Mouse (Mus musculus) bone marrow, adult 2 months (tissue): ENCODE measurements around the gene Tmem198. TPM values are rescaled to one million over a fixed set of nuclear protein-coding genes. Genes with fewer than 3 reads are reported as not detected.
A peak's percentile ranks its signal among the peaks of the same experiment; 100 is the strongest.

Experiments used
- H3K27ac ChIP-seq: fragments of 200-500 bp; 2 replicates; pipeline ENCODE4 v1.5.1; 2012; ENCODE audit warnings: low read depth, mild to moderate bottlenecking, control low read depth, inconsistent platforms, low read length; ENCODE audit not compliant: control insufficient read depth, poor library complexity, insufficient read depth
- H3K4me1 ChIP-seq: fragments of 200-500 bp; 2 replicates; pipeline ENCODE4 v1.6.1; 2011; ENCODE audit warnings: low read length; ENCODE audit not compliant: control insufficient read depth, insufficient read depth
- H3K4me3 ChIP-seq: fragments of 200-500 bp; replicated peaks from 2 replicates; pipeline ENCODE3; 2011; ENCODE audit warnings: mild to moderate bottlenecking, low read depth, low read length, control low read depth; ENCODE audit not compliant: control insufficient read depth
- CTCF ChIP-seq: fragments of 200-500 bp; IDR thresholded peaks from 2 replicates; pipeline ENCODE4 v1.5.1; 2011; ENCODE audit warnings: low read length, control low read depth; ENCODE audit not compliant: control insufficient read depth, insufficient read depth
- POLR2A ChIP-seq: fragments of 200-500 bp; IDR thresholded peaks from 2 replicates; pipeline ENCODE4 v1.6.1; 2011; ENCODE audit warnings: low read depth, mild to moderate bottlenecking, control low read depth, low read length, borderline replicate concordance; ENCODE audit not compliant: control insufficient read depth
- WGBS: fragments of 180-500 bp; shearing (Covaris S2); methylation state at CpG from one replicate; pipeline ENCODE4 v1.1.7; 2018; 5-methylcytosine and 5-hydroxymethylcytosine counted together
- polyA plus RNA-seq: library from polyadenylated mRNA; stranded (reverse); fragments of >200 nt; gene quantifications from 2 replicates; pipeline ENCODE4 v1.2.4, GENCODE M21; 2011; ENCODE audit warnings: low replicate concordance; ENCODE audit not compliant: missing spikeins, insufficient read depth, insufficient read length

The Tmem198 gene
- not detected in 2 replicates for polyA plus RNA-seq

- Histone ChIP-seq H3K4me3 (peak within 1 kb of the TSS; percentile 70), H3K4me1 (no peaks in the 10 kb centered on the region; the same call in 1 of the 2 replicates), H3K27ac (peak within 1 kb of the TSS; percentile 26; the same call in 1 of the 2 replicates)
- WGBS, result under 1% methylated on average over 72 of the region's 76 CpGs
- TF ChIP-seq CTCF, result no peak
- peak; percentile 12; the same call in 1 of the 2 replicates for TF ChIP-seq POLR2A
Observed at GRCm38 (mm10) chr1:75478916-75479634, at the start of gene Tmem198, which contains the start of gene Chpf. TSS of gene Tmem198 (plus strand) at chr1:75479532. TSS of gene Chpf (minus strand) at chr1:75479307.

DNA sequence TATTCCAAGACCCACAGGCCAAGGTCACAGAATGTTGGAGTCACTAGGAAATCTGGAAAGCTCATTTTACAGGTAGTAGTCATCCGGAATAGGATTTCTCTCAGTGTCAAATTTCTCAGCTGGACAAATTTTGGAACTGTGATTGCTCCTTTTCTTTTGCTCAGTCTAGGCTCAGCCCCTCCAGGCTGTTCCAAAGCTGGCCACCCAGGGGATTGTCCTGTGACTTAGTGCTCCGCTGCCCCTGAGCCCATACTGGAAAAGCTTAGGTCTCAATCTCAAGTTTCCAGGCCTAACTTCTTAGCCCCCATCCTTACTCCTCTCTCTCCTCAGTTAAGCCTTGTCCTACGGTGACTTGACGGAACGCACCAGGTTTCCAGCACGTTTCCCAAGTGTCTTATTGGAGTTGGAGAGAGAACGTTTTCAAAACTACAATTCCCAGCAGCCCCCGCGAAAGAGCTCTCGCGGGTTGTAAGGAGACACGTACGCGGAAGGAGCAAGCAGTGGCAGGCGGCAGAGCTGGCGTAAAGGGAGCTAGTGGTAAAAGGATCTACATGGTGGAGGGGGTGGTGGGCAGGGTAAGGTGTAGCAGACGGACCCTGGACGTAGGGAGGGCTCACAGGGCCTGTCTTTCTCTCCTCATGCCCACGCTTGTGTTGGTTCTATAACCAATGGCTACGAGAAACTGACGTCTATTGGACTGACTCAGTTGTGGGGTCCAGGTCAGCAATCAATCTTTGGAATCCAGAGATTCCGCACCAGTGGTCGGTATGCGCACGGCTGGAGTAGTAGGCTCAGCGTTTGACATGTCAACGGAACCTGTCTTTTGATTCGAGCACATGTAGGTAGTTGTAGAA is 43.6 kb upstream of the Tmem198 start, which contains the start of gene Gmppa:
TSS of gene Gmppa (plus strand) at position 456 of the 854 bp plus-strand sequence.
- no peak for TF ChIP-seq CTCF
- peak; percentile 82; the same call in 1 of the 2 replicates for TF ChIP-seq POLR2A
- H3K4me3 ChIP-seq, result peak within 1 kb of the TSS; percentile 82
- 6% methylated on average over 28 of the region's 28 CpGs for WGBS
- peaks cover 2% of the 10 kb centered on the region; the same call in 1 of the 2 replicates for H3K4me1 ChIP-seq
- no peak within 1 kb of the TSS for H3K27ac ChIP-seq

- H3K4me3 ChIP-seq, result no peak overlapping the region
- H3K4me1 ChIP-seq, result peaks cover 2% of the 10 kb centered on the region; the same call in 1 of the 2 replicates
- no peak for TF ChIP-seq POLR2A
- no peak for TF ChIP-seq CTCF
- H3K27ac ChIP-seq, result no peak overlapping the region
- 89% methylated on average over 8 of the region's 9 CpGs for WGBS
Observed at GRCm38 (mm10) chr1:75438782-75439181, 40.5 kb upstream of the Tmem198 start.

DNA sequence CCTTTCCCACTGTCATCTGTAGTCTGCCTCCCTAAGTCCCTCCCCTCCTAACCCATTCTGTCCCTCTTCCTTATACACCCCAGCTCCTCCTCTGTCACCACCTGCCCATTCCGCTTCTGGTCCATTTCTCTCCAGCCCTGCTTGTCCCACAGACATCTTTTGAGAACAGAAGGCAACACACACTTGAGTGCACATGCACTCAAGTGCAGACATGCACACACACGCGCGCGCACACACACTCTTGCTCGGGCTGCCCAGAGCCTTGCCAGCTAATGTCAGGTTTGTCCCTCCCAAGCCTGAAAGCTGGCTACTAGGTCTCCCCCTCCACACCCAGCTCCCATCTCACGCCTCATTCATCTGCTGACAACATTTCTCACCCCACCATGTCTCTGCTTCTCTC is 38.7 kb upstream of the Tmem198 start:
- H3K4me3 ChIP-seq, result no peak overlapping the region
- peaks cover under 1% of the 10 kb centered on the region; the same call in 1 of the 2 replicates for H3K4me1 ChIP-seq
- no peak for TF ChIP-seq POLR2A
- TF ChIP-seq CTCF, result no peak
- H3K27ac ChIP-seq, result no peak overlapping the region
- WGBS, result 96% methylated on average over 7 of the region's 7 CpGs

- Histone ChIP-seq H3K4me1 (no peaks in the 10 kb centered on the region), H3K27ac (no peak overlapping the region), H3K4me3 (no peak overlapping the region)
- WGBS, result 90% methylated on average over 15 of the region's 15 CpGs
- no peak for TF ChIP-seq CTCF
- no peak for TF ChIP-seq POLR2A
Observed at GRCm38 (mm10) chr1:75441471-75441996, 37.8 kb upstream of the Tmem198 start.

GRCm38 (mm10) chr1:75442171-75442570 is 37.2 kb upstream of the Tmem198 start:
- H3K27ac ChIP-seq, result no peak overlapping the region
- no peak for TF ChIP-seq CTCF
- WGBS, result 84% methylated on average over 9 of the region's 9 CpGs
- no peaks in the 10 kb centered on the region for H3K4me1 ChIP-seq
- no peak overlapping the region for H3K4me3 ChIP-seq

- Histone ChIP-seq H3K4me1 (no peaks in the 10 kb centered on the region), H3K27ac (no peak overlapping the region), H3K4me3 (no peak overlapping the region)
- TF ChIP-seq CTCF (no peak), POLR2A (no peak)
- 92% methylated on average over 8 of the region's 8 CpGs for WGBS
Observed at GRCm38 (mm10) chr1:75442811-75443210, 36.5 kb upstream of the Tmem198 start.
